Mouse (Mus musculus) lung, adult 18-20 months (tissue): Measurements from ENCODE around the gene Armc3.

ENCODE experiments used
- DNase-seq, 2 experiments: peaks; one replicate each; pipeline ENCODE4 v3.0.0; 2022; ENCODE audit warnings: mixed read lengths in 2 of 2

Gene Armc3

DNA sequence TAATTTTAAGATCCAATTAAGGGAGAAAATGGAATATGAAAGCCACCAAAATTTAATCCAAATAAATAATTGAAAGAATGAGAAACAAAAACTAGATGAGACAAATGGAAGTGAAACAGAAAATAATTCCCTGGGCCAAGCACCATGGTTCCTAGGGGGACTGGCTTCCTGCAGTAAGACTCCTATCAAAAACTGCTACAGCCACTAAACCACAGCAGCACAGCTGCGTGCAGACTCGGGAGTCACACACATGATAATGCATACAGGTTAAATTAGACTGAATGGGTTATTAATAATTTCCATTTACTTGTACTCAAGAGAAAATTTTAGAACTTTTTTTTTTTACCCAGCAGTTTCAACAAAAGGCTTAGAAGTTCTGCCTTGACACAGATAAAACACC is 154.1 kb downstream of the Armc3 start:
- no peak for DNase-seq
